Mouse (Mus musculus): Measurements from ENCODE around the gene Tdgf1. TPM values are rescaled to one million over a fixed set of nuclear protein-coding genes. Genes with fewer than 3 reads are reported as not detected.
A peak's percentile ranks its signal among the peaks of the same experiment; 100 is the strongest.

Gene Tdgf1
- total and polyA plus RNA-seq, 3 experiments: not detected

- H3K4me3 ChIP-seq (replicated peaks in 1 of 3; ENCODE audit: low read depth in 2 of 3, low read length in 2 of 3, poor library complexity in 1 of 3): no peak overlapping the region
- H3K79me2 ChIP-seq (replicated peaks; ENCODE audit: control insufficient read depth, extremely low read depth, insufficient read depth, poor library complexity, severe bottlenecking): no peaks in the 10 kb centered on the region
- H3K27me3 ChIP-seq (replicated peaks): no peaks in the 10 kb centered on the region
- H3K4me1 ChIP-seq (ENCODE audit: control insufficient read depth in 1 of 2, insufficient read depth in 2 of 2): peaks cover 0 to 6% of the 10 kb centered on the region in 2 experiments; a peak in 2 of 4 replicates
- H3K9me3 ChIP-seq (replicated peaks; ENCODE audit: low read length): no peaks in the 10 kb centered on the region
- no peaks in the 10 kb centered on the region for H3K36me3 ChIP-seq (replicated peaks in 1 of 2; ENCODE audit: control insufficient read depth in 1 of 2, insufficient read depth in 1 of 2, low read length in 1 of 2)
- DNase-seq (ENCODE audit: extremely low read depth): no peak
- in situ Hi-C loops (cut with MboI; ENCODE audit: low pct_ligation_motif_present, low pct_unique_long_range_greater_than_20kb, low sequenced_read_pairs): no loop called here
- no peak for TF ChIP-seq ZC3H11A (IDR thresholded peaks at IDR 0.05; ENCODE audit: low read depth, low read length)
- no peak for TF ChIP-seq USF2 (conservative IDR thresholded peaks at IDR 0.05; ENCODE audit: low read depth, low read length)
- TF ChIP-seq E2F4 (IDR thresholded peaks at IDR 0.05; ENCODE audit: insufficient replicate concordance, low read depth, low read length): no peak
- TF ChIP-seq NRF1 (IDR thresholded peaks at IDR 0.05; ENCODE audit: low read depth, low read length): no peak
- no peak for TF ChIP-seq ZKSCAN1 (IDR thresholded peaks at IDR 0.05; ENCODE audit: borderline replicate concordance, low read depth, low read length)
- TF ChIP-seq ELF1 (IDR thresholded peaks at IDR 0.05; ENCODE audit: low read depth, low read length): no peak
- TF ChIP-seq MAFK (IDR thresholded peaks at IDR 0.05; ENCODE audit: insufficient replicate concordance, low read length): no peak
- TF ChIP-seq USF1 (IDR thresholded peaks at IDR 0.05; ENCODE audit: low read depth, low read length): no peak
- TF ChIP-seq MYC (IDR thresholded peaks at IDR 0.05; ENCODE audit: low read depth, low read length): no peak
- no peak for TF ChIP-seq CHD2 (IDR thresholded peaks at IDR 0.05; ENCODE audit: low read length)
- TF ChIP-seq ZMIZ1 (IDR thresholded peaks at IDR 0.05; ENCODE audit: low read depth, low read length): no peak
- no peak for TF ChIP-seq KAT2A (IDR thresholded peaks at IDR 0.05; ENCODE audit: insufficient replicate concordance, low read length)
- TF ChIP-seq POLR2A (IDR thresholded peaks at IDR 0.05; ENCODE audit: low read depth, low read length): no peak
- no peak for TF ChIP-seq MEF2A (IDR thresholded peaks at IDR 0.05; ENCODE audit: borderline replicate concordance, low read depth, low read length)
- no peak for TF ChIP-seq JUND (conservative IDR thresholded peaks at IDR 0.05; ENCODE audit: low read depth, low read length)
- no peak for TF ChIP-seq BHLHE40 (IDR thresholded peaks at IDR 0.05; ENCODE audit: low read depth, low read length)
- no peak for TF ChIP-seq MAZ (IDR thresholded peaks at IDR 0.05; ENCODE audit: low read depth, low read length)
- no peak for TF ChIP-seq MAX (IDR thresholded peaks at IDR 0.05; ENCODE audit: low read length)
- no peak for TF ChIP-seq NELFE (IDR thresholded peaks at IDR 0.05; ENCODE audit: low read depth, low read length)
- TF ChIP-seq PAX5 (IDR thresholded peaks at IDR 0.05; ENCODE audit: low read length): no peak
- H3K4me2 ChIP-seq (ENCODE audit: insufficient read depth, low read depth, poor library complexity, severe bottlenecking): no peak overlapping the region
- no peak overlapping the region for H3K9ac ChIP-seq (ENCODE audit: insufficient read depth, low read depth)
- dilution Hi-C loops (cut with MboI; ENCODE audit: extremely low pct_ligation_motif_present, extremely low pct_unique_long_range_greater_than_20kb, low sequenced_read_pairs): no loop called here
- H3K27ac ChIP-seq (ENCODE audit: insufficient read depth, low read depth): no peak overlapping the region
Measured at GRCm38 (mm10) chr9:110914631-110915236, 31.2 kb downstream of the Tdgf1 start.

GRCm38 (mm10) chr9:110909371-110909967 lies 36.5 kb downstream of the Tdgf1 start:
- Histone ChIP-seq H3K4me3 (replicated peaks in 1 of 3; ENCODE audit: low read depth in 2 of 3, low read length in 2 of 3, poor library complexity in 1 of 3) (no peak overlapping the region), H3K79me2 (replicated peaks; ENCODE audit: control insufficient read depth, extremely low read depth, insufficient read depth, poor library complexity, severe bottlenecking) (no peaks in the 10 kb centered on the region), H3K9ac (ENCODE audit: insufficient read depth, low read depth) (no peak overlapping the region), H3K27ac (ENCODE audit: insufficient read depth, low read depth) (no peak overlapping the region), H3K4me2 (ENCODE audit: insufficient read depth, low read depth, poor library complexity, severe bottlenecking) (no peak overlapping the region), H3K9me3 (replicated peaks; ENCODE audit: low read length) (peaks cover 13% of the 10 kb centered on the region), H3K27me3 (replicated peaks) (no peaks in the 10 kb centered on the region), H3K36me3 (replicated peaks in 1 of 2; ENCODE audit: control insufficient read depth in 1 of 2, insufficient read depth in 1 of 2, low read length in 1 of 2) (no peaks in the 10 kb centered on the region), H3K4me1 (ENCODE audit: control insufficient read depth in 1 of 2, insufficient read depth in 2 of 2) (peaks cover 6 to 39% of the 10 kb centered on the region in 2 experiments)
- in situ Hi-C loops (cut with MboI; ENCODE audit: low pct_ligation_motif_present, low pct_unique_long_range_greater_than_20kb, low sequenced_read_pairs) (no loop called here), dilution Hi-C loops (cut with MboI; ENCODE audit: extremely low pct_ligation_motif_present, extremely low pct_unique_long_range_greater_than_20kb, low sequenced_read_pairs) (no loop called here)
- TF ChIP-seq SMC3 (IDR thresholded peaks at IDR 0.05; ENCODE audit: low read depth, low read length) (no peak), BHLHE40 (IDR thresholded peaks at IDR 0.05; ENCODE audit: low read depth, low read length) (peak; percentile 75), MAX (IDR thresholded peaks at IDR 0.05; ENCODE audit: low read length) (peak; percentile 73), UBTF (IDR thresholded peaks at IDR 0.05; ENCODE audit: low read depth, low read length) (no peak)
- DNase-seq (ENCODE audit: extremely low read depth): peak; percentile 37

Measured in CH12.LX (cell line).